In the genomic region with DNA sequence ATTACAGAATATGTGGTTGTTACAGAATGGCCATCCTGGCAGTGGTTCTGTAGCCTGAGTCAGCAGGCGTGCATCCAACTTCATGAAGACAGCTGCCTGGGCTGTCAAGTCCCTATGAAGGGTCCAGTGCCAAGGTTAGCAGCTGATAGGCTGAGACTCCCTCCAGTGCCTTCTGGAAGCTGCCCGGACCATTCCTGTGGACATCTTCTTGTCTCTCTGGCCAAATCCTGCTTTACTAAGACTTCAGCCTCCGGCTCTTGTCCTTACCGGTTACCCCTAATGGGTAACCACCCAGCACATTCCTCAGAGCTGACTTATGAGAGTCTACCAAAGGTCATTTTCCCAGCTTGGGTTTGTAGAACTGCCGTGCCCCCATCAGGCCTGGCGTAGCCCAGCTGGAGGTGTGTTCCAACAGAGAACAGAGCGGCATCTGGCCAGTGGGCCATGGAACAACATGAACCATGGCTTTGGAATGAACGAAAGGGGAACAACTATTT, we compare ENCODE assay signal across 8 mouse cellular contexts.
DNase-seq lines count a peak whose midpoint lies in the region; ATAC-seq and TF ChIP-seq lines count a peak whose summit lies in the region.

No protein-coding gene starts in this region.

- no peaks in the 10 kb centered on the region for H3K9me3 ChIP-seq in heart, embryonic 16.5 days (replicated peaks; ENCODE audit: control insufficient read depth, low read length)

- no peak for TF ChIP-seq CTCF in cerebellum, adult 2 months (IDR thresholded peaks at IDR 0.05; ENCODE audit: borderline replicate concordance, insufficient read depth, low read depth, low read length)

- peak overlapping the region; percentile 8; the same call in 1 of the 2 replicates for H3K4me2 ChIP-seq in heart, embryonic 16.5 days (ENCODE audit: low read depth, low read length)

- H3K9ac ChIP-seq in heart, embryonic 16.5 days (ENCODE audit: low read length), result no peak overlapping the region

- TF ChIP-seq POLR2A in cerebellum, adult 2 months (IDR thresholded peaks at IDR 0.05; ENCODE audit: borderline replicate concordance, insufficient read depth, low read length), result no peak

- no peak overlapping the region for H3K27ac ChIP-seq in cerebellum, adult 2 months (ENCODE audit: insufficient read depth, low read length)
- H3K27ac ChIP-seq in heart, embryonic 16.5 days (ENCODE audit: low read length), result peak overlapping the region; percentile 9; the same call in 1 of the 2 replicates

- no peaks in the 10 kb centered on the region for H3K27me3 ChIP-seq in cerebellum, adult 2 months (ENCODE audit: control insufficient read depth, insufficient read depth, low read length)
- no peaks in the 10 kb centered on the region for H3K27me3 ChIP-seq in heart, embryonic 16.5 days (ENCODE audit: control insufficient read depth, insufficient read depth, low read length)

- no peaks in the 10 kb centered on the region for H3K36me3 ChIP-seq in heart, embryonic 16.5 days (ENCODE audit: control insufficient read depth, insufficient read depth)

- ATAC-seq in heart, embryonic 16.5 days (replicated peaks; ENCODE audit: extremely low read depth, insufficient read depth, low FRiP score), result peak; percentile 69
- ATAC-seq in megakaryocyte progenitor cell, adult 5-6 weeks (replicated peaks; ENCODE audit: poor library complexity), result no peak

- WGBS in cerebellum, adult 2 months, result 25% methylated on average over 8 of the region's 8 CpGs
- WGBS in heart, embryonic 16.5 days, result 64% methylated on average over 8 of the region's 8 CpGs

- peak; percentile 27 for DNase-seq in testis, postnatal 14 days (ENCODE audit: low spot score)
- DNase-seq in testis, postnatal 10 days (ENCODE audit: low spot score), result no peak
- DNase-seq in cerebellum, adult 2 months, result peak; percentile 68 to 84
- peak; percentile 48 to 67 for DNase-seq in layer of hippocampus, postnatal 14 days (ENCODE audit: low spot score in 2 of 2)
- DNase-seq in telencephalon, adult 2 months (ENCODE audit: low read depth, low spot score), result peak; percentile 42
- DNase-seq in thymus, postnatal 10 days (ENCODE audit: low spot score in 2 of 2), result no peak

- no peak overlapping the region for H3K4me3 ChIP-seq in cerebellum, adult 2 months (replicated peaks; ENCODE audit: insufficient read depth, low read depth, low read length)
- H3K4me3 ChIP-seq in heart, embryonic 16.5 days (ENCODE audit: low read length), result no peak overlapping the region

- peaks cover 5% of the 10 kb centered on the region for H3K4me1 ChIP-seq in cerebellum, adult 2 months (ENCODE audit: control insufficient read depth, insufficient read depth, low read length)
- peaks cover 3% of the 10 kb centered on the region; the same call in 1 of the 2 replicates for H3K4me1 ChIP-seq in heart, embryonic 16.5 days (ENCODE audit: control insufficient read depth, insufficient read depth, low read length)

Comparison
In these comparisons a context has a peak if more than half of its experiments do, and no peak if none do; other contexts are left out.
1. DNase-seq: peak in testis, postnatal 14 days (single experiment), cerebellum, adult 2 months (2 of 2), layer of hippocampus, postnatal 14 days (2 of 2) and telencephalon, adult 2 months (single experiment); none in testis, postnatal 10 days (single experiment) and thymus, postnatal 10 days (0 of 2).